Mouse (Mus musculus) MEL (cell line): ENCODE data around the gene Gpr179.

Experiments
- CHD2 ChIP-seq: IDR thresholded peaks from 2 replicates; pipeline ENCODE4 v1.6.1; 2011; ENCODE audit warnings: low read length, improper control_type of control experiment
- CTCF ChIP-seq, 3 experiments: IDR thresholded peaks in 2 of 3; conservative IDR thresholded peaks in 1 of 3; 2 replicates each; pipeline ENCODE4 v1.5.1; 2011 to 2012; ENCODE audit warnings: low read length in 3 of 3, low read depth in 2 of 3, mild to moderate bottlenecking in 2 of 3, improper control_type of control experiment in 1 of 3, inconsistent platforms in 1 of 3, mixed read lengths in 1 of 3, moderate library complexity in 1 of 3; ENCODE audit not compliant: control insufficient read depth in 1 of 3, insufficient read depth in 1 of 3, poor library complexity in 1 of 3, severe bottlenecking in 1 of 3
- EP300 ChIP-seq, 2 experiments: IDR thresholded peaks; 2 replicates each; pipeline ENCODE4 v1.6.1; 2011; ENCODE audit warnings: improper control_type of control experiment in 2 of 2, low read length in 2 of 2, low read depth in 1 of 2, mild to moderate bottlenecking in 1 of 2
- MAX ChIP-seq: IDR thresholded peaks from 2 replicates; pipeline ENCODE4 v1.6.1; 2011; ENCODE audit warnings: low read length, improper control_type of control experiment
- POLR2AphosphoS2 ChIP-seq: IDR thresholded peaks from 2 replicates; pipeline ENCODE4 v1.6.1; 2011; ENCODE audit warnings: low read length, improper control_type of control experiment
- USF1 ChIP-seq: IDR thresholded peaks from 2 replicates; pipeline ENCODE4 v1.6.1; 2014; ENCODE audit warnings: low read depth, mild to moderate bottlenecking, inconsistent platforms, low read length, improper control_type of control experiment, moderate library complexity
- USF2 ChIP-seq, 2 experiments: IDR thresholded peaks; 2 replicates each; pipeline ENCODE4 v1.6.1; 2011 to 2012; ENCODE audit warnings: improper control_type of control experiment in 2 of 2, low read length in 2 of 2, borderline replicate concordance in 1 of 2, inconsistent platforms in 1 of 2, low read depth in 1 of 2, mild to moderate bottlenecking in 1 of 2; ENCODE audit not compliant: insufficient read depth in 1 of 2
- ZNF384 ChIP-seq: IDR thresholded peaks from 2 replicates; pipeline ENCODE4 v1.6.1; 2012; ENCODE audit warnings: low read depth, mild to moderate bottlenecking, inconsistent platforms, low read length, improper control_type of control experiment

GRCm38 (mm10) chr11:97289276-97290230 lies 62.3 kb downstream of the Gpr179 start:
- no peak for TF ChIP-seq CTCF (IDR thresholded peaks at IDR 0.05 in 2 of 3, conservative IDR thresholded peaks at IDR 0.05 in 1 of 3; ENCODE audit: control insufficient read depth in 1 of 3, insufficient read depth in 1 of 3, low read depth in 2 of 3, low read length in 3 of 3, poor library complexity in 1 of 3, severe bottlenecking in 1 of 3)
- TF ChIP-seq CHD2, result no peak
- TF ChIP-seq POLR2AphosphoS2, result no peak
- no peak for TF ChIP-seq USF1
- no peak for TF ChIP-seq MAX
- TF ChIP-seq USF2 (IDR thresholded peaks at IDR 0.05; ENCODE audit: borderline replicate concordance in 1 of 2, insufficient read depth in 1 of 2, low read depth in 1 of 2, low read length in 2 of 2), result no peak
- no peak for TF ChIP-seq EP300 (IDR thresholded peaks at IDR 0.05; ENCODE audit: low read depth in 1 of 2, low read length in 2 of 2)
- no peak for TF ChIP-seq ZNF384
